Mouse (Mus musculus): ENCODE data around the gene Tbx21.

Tbx21 gene

DNA sequence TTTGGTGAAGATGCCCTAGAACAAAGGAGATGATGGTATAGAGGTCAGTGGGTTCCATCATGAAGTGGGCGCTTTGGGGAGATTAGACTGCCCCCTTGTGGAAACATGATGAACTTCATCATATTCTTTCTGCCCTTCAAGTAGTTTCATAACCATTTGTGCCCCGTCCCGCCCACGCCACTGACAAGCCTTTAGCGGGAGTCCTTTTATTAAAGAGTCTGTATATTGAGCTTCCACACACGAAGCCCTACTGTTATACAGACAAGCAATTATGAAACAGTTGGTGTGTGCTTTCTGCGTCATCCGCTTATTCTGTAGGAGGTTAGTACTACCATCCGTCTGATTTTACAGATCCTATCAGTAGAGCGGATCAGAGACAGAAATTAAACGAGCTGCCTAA is 32.2 kb downstream of the Tbx21 start:
- DNase-seq (ENCODE audit: low read depth): peak; percentile 85

GRCm38 (mm10) chr11:97080291-97080690 is 34.8 kb downstream of the Tbx21 start:
- no peak for DNase-seq (ENCODE audit: low read depth)

DNA sequence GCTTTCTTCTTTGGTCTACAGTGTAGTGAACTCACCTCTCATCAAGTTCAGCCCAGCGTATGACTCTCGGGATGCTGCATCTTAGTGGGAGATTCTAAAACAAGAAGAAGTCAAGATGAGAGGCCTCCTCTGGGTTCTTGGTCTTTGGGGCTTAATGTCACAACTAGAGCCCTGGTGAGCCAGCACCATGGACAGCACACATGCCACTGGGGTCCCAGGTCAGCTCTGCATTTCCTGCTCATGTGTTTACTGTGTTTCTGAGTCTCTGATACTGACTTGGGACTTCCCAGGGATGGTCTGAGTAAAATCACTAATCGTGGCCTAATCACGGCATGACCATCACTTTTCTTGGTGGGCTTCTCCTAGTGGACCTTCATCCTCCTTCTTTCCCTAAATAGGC is 36.4 kb downstream of the Tbx21 start:
- peak; percentile 66 for DNase-seq (ENCODE audit: low read depth)

DNA sequence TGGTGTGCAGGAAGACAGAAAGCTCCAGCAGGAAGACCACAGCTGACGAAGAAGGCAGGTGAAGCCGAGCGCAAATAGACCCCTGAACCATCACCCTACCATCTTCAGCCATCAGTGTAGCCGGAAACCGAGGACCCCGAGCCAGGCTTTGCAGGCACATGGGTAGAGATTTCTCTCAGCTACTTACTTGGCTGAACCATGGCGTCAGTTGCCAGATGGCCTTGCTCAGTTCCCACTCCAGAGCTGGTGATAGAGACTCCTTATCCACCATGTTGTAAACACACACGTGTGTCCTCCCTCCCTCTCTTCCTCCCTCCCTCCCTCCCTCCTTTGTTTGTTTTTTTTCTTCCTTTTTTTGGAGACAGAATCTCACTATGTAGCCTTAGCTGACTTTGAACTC is 40.9 kb downstream of the Tbx21 start:
- DNase-seq (ENCODE audit: low read depth): no peak

DNA sequence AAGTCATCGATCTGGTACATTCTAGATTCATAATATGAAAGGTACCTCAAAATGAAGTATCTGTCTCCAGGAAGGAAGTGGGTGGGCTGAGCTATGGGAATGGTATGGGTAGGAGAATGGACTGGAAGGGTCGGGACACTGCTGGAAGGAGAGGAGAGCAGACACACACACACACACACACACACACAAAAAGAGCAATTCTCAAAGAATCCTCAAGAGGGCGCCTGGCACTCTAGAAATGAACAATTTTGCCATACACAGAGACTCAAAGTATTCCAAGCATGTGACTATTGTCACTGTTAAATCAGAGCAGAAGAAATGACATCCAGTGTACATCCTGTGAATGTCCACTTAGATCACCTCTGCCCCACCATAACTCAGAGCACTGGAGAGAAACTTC is 42.6 kb downstream of the Tbx21 start:
- peak; percentile 77 for DNase-seq (ENCODE audit: low read depth)

DNA sequence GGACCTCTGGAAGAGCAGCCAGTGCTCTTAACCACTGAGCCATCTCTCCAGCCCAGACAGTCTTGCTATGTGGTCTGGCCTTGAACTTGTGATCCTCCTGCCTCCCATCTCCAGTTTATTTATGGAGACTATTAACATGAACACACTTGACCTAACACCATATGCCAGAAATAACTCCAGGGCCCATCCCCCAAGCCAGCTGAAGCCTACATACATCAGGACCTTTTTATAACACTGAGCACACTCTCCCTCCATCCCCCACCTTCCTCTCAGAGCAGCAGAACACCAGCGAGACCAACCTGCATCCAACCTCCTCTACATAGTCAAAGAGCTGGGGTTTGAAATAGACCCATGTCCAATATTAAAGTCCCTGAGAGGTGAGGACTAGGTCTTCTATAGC is 44.0 kb downstream of the Tbx21 start:
- peak; percentile 7 for DNase-seq (ENCODE audit: low read depth)

DNA sequence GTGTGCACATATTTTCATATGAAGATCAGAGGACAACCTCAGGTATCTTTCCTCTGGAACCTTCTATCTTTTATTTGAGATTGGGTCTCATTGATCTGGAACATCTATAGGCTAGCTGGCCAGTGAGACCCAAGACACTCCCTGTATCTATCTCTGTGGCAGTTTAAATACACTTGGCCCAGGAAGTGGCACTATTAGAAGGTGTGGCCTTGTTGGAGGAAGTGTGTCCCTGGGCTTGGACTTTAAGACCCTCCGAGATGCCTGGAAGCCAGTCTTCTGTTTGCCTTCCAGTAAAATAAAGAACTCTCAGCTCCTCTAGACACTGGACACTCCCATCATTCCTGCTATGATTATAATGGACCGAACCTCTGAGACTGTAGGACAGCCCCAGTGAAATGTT is 45.4 kb downstream of the Tbx21 start:
- no peak for DNase-seq (ENCODE audit: low read depth)

- DNase-seq (ENCODE audit: low read depth): no peak
These were observed 45.8 kb downstream of the Tbx21 start for GRCm38 (mm10) chr11:97069333-97069732.

DNA sequence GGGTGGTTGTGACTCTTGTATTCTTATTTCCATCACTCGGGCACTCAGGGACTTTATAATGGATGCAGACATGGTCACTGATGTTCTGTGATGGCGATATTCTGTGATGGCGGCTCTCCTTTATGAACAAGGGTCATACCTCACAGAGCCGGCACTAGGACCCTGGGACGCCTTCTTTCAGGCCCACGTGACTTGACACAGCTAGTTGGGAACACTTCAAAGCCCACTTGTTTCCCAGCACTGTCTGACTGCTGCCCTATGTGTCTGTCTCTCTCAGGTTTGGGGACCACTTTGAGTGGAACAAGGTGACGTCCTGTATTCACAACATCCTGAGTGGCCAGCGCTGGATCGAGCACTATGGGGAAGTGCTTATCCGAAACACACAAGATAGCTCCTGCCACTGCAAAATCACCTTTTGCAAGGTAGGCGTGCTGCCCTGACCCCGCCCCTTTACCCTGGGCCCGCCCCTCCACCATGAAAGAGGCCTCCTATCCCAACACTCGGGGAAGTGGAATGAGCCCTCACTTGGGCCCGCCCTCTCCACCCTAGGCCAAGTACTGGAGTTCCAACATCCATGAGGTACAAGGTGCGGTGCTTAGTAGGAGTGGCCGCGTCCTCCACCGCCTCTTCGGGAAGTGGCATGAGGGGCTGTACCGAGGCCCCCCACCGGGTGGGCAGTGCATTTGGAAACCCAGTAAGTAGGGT is 48.3 kb downstream of the Tbx21 start:
- DNase-seq (ENCODE audit: low read depth): no peak

DNA sequence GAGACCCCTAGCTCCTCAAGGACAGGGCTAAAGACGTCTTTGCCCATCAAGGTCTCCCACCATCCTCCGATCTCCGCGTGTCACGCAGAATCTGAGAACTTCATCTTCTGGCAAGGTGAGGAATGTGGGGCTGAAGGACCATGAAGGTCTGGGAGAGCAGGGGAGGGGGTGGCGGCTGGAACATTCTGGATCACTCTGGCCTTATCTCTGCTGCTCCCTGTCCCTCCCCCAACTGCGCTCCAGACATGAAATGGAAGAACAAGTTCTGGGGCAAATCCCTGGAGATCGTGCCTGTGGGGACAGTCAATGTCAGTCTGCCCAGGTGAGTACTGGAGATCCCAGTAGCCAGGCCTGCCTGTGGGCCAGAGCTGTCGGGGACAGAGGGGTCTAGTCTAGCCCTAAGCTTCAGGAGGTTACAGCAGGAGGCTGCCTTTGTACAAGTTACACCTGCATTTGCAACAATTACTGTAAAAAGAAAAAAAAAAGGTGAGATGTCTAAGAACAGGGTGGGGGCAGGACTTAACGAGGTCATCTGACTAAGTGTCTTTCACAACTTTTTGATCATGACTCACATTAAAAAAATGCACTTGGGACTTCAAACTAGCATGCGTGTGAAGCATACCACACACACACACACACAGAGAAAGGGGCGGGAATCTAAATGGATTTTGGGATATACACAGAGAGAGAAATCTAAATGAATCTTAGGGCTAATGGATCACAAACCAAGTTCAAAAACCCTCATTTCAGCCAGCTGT is 49.4 kb downstream of the Tbx21 start:
- DNase-seq (ENCODE audit: low read depth): peak; percentile 34

DNA sequence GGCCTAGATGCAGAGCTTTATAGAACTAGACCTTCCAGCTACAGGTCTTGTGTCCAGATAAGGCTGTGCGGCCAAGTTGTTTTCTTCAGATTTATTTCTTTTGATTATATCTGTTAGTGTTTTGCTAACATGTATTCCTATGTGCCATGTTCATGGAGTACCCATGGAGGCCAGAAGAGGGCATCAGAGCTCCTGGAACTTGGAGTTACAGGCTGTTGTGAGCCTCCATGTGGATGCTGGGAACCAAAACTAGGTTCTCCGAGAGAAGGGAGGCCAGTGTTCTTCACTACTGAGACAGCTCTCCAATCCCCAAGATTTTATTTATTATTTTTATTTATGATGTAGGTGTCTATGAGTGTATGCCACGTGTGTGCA is 51.2 kb downstream of the Tbx21 start:
- DNase-seq (ENCODE audit: low read depth): peak; percentile 16

DNA sequence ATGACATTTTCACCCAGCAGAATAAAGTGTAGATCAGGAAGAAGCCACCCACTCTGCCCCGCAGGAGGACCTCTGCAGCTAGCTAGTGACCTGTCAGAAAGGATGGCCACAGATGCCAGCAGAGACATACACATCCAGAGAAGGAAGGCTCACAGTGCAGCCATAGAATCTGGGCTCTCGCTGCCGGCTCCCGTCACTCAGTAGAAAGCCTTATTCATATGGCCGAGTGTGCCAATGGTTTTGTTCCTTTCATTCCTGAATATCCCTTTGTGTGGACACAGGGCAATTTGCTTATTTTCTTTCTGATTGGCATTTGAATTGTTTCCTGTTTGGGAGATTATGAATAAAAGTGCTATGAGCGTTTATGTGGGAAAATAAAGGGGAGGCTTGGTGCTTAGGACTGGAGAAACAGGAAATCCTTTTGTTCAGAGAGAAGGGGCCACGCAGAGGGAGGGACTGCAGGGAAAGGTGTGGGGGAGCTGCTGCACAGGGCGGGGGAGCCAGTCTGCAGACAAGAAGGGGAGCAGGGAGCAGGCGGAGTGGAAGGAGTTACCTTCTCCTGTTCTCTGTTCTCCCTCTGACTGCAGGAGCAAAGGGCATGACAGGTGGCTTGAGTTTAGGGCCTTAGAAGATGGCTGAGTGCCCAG is 51.7 kb downstream of the Tbx21 start:
- DNase-seq (ENCODE audit: low read depth): no peak

GRCm38 (mm10) chr11:97052219-97052646 is 62.9 kb downstream of the Tbx21 start:
- DNase-seq (ENCODE audit: low read depth): peak; percentile 58

DNA sequence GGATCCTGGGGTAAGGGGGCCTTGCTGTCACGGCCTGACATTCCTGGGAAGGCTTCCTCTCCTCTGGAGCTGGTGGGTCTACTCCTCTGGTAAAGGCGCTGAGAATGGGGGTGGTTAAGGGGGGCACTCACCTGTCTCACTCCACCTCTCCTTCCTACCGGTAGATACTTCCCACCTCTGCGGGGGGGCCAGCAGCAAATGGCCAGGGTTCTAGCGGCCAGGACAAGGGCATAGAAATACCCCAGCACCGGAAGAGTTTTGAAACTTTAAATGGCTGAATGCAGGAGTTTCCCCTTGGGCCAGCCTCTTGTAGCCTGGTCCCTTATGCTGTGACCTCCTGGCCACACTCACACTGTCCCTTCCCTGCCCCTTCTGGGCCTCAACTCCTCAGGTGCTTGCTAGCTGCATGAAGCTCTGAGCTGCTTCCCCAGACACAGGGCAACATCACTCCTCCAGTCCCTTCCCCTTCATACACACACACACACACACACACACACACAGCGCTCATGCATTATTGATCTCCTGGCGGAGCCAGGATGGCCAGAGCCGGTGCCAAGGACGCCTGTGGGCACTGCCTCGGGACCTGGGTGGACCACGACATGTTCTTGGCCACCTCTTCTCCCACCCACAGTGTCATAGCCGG is 64.1 kb downstream of the Tbx21 start:
- peak; percentile 36 for DNase-seq (ENCODE audit: low read depth)

GRCm38 (mm10) chr11:97050216-97050943 is 64.8 kb downstream of the Tbx21 start, which contains the start of gene Osbpl7:
Gene Osbpl7 (plus strand): TSS chr11:97050628.
- DNase-seq (ENCODE audit: low read depth): peak; percentile 90

DNA sequence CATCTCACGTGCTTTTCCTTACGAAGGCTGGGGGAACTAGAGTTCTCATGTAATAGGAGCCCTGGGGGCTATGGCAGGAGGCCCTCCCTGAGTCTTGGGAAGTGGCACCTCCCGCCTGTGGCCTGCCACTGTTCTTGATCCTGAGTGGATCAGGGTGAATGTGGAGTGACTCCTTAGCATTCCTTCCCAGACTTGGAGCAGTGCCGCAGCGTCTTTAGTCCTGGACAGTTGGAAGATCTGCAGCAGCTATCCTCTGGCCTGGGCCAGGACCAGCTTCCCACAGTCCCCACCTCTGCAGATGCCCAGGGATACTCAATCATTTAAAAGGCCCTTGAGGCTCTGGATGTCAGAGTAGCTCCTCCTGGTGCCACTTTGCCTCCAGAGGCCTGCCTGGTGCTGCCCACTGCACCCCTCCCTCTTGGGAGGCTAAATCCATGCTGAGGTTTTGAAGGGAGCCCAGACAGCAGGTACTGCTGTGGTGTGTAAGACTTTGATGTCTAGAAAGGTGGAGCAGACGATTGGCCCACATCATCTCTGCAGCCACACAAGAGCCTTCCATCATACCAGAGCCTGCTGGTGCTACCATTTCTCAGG is 65.5 kb downstream of the Tbx21 start:
- DNase-seq (ENCODE audit: low read depth): no peak

DNA sequence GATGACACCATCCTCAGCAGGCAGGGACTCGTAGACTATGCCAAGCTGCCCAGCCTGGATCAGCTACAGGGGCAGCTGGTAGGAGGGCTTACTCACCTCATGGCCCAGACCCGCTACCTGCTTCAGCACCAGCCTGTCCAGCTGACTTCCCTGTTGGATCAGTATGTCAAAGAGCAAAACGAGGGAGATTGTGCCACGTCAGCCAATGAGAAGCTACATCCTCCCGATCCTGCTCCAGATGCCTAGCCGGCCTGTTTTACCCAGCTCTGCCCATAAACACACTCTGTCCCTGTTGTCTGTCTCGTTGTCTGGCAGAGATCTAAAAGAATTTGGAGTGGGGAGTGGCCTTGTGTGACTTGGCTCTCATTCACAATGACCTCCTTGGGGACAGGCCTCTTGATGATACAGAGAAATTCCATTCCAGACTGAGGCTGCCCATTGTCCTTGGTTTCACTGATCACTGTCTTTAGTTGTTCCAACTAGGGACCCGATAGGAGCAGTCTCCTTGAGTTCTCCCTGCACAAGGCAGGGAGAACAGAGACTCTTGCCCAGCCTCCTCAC is 67.0 kb downstream of the Tbx21 start:
- DNase-seq (ENCODE audit: low read depth): no peak

Data from 416B (cell line).